Mouse (Mus musculus) neural tube, embryonic 10.5 days (tissue): ENCODE data around the gene Pxk.

Source experiments
- DNase-seq: peaks from one replicate; pipeline ENCODE4 v3.0.0-alpha.2; 2017; ENCODE audit warnings: low spot score; ENCODE audit errors: extremely low spot score

The Pxk gene

DNA sequence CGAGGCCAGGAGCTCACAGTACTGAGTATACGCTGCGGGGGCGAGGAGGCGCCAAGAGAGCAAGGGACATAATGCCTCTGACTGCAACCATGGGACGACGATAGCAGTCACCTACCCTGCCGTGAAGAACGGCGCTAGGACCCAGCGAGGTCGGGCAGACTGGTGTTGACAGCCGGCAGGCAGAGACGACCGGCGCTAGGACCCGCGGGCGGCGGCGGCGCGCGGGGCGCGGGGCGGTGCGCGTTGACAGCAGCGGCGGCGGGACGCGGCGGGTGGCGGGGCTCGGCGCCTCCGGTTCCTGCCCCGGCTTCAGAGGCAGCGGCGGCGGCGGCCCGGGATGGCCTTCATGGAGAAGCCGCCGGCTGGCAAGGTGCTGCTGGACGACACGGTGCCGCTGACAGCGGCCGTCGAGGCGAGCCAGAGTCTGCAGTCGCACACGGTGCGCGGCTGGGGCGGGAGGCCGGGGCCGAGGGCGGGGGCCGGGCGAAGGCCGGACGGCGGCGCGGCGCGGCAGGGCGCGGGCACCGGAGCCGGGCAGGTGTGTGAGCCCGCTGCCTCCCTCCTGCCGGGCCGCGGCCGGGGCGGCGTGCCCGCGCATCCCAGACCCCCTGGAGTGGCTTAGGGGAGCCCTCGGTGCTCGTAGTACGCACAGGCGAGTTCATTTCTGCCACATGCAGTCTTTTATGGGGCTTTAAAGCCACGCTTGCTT, at the start of gene Pxk:
TSS of gene Pxk (plus strand) at position 234 of the 709 bp plus-strand sequence.
- DNase-seq, result peak; percentile 99

DNA sequence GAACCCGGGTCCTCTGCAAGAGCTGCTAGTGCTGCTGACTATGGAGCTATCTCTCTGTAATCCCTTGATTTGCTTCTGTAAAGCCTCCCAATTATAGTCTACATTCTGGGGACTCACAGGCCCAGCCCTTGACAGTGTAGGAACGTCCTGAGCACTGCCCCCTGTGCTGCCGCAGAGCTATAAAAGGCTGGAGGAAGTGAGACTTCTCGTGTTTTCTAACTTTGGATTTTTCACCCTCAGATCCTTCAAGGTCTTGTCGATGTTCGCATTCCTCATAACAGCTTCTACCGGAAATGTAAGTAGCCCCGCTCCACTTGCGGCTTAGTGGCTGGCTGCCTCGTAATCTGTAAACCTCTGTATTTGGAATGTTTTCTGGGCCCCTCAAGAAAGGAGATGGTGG, 48.7 kb upstream of the Pxk start:
- no peak for DNase-seq

DNA sequence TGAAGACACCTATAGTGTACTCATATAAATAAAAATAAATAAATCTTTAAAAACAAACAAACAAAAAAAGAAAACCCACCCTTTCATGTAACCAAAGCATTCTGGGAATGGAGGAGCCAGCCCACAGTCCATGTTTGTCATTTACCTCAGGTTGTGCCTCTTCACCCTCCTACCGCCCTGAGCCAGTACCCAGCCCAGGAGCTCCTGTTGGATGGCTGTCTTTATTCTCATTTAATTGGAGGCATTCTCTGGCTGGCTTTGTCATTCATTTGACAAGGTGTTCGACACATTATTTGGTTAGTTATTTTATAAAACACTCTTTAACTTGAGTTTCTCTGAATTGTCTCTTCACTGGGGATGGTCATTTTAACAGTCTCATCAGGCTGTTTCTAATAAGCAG, 46.1 kb upstream of the Pxk start:
- no peak for DNase-seq

DNA sequence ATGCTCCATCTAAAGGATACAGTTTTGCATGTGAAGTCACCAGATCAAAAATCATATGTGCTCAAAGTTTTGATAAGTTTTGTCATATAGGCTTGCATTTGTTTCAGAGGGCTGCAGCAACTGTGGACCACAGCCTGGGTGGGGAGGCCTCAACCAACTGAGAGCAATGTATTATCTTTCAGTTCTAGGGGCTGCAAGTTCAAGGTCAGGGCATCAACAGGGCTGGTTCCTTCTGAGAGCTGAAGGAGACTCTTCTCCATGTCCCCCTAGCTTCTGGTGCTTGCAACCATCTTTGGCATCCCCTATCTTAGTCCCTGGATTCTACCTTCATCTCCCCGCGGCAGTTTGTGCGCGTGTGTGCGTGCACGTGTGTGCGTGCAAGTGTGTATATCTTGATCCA, 45.4 kb upstream of the Pxk start:
- DNase-seq, result no peak

DNA sequence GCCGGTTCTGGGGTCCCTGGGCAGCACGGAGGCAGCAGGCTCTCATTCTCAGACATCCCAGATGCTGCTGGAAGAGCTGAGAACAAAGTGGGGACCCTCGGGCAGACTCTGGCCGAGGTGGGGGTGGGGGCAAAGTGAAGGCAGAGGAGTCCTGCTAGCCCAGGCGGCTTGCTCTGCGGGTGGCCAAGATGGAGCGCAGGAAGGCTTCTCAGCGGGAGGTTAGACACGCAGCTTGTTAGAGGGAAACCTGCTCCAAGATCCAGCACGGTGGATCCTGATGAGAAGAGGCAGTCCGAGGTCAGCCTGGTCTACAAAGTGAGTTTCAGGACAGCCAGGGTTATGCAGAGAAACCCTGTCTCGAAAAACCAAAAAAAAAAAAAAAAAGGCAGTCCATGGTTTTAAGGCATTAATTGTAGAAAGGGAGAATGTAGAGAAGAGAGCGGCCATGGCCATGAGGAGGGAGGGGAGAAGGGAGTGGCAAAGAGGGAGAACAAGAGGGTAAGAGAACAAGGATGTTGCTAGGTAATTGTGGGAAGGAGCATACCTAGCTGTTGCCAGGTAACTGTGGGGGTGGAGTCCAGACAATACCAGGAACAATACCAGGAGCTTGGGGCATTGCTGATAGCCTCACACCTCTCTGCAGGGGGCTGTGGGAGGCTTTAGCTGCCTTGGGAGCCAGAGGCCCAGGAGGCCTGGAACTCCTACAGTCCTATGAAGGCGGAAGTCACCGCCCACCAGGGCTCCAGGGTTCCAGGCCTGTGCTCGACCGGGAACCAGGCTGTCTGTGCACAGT, 43.5 kb upstream of the Pxk start:
- no peak for DNase-seq

DNA sequence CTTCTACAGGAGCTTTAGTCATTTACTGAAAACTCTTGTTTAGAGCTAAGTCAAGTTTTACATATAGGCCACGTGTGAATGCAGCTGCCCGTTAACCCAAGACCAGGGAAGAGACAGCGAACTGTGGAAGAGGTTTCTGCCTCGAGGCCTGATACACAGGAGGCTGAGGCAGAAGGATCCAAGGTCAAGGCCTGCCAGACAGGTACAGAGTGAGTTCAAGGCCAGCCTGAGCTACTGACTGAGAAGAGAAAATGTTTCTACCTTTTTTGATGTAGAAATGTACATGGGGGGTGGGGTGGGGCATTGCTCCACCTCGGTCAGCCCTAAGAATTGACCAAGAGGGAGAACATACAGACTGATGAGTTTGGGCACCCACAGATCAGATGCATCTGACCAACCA, 41.9 kb upstream of the Pxk start:
- no peak for DNase-seq

DNA sequence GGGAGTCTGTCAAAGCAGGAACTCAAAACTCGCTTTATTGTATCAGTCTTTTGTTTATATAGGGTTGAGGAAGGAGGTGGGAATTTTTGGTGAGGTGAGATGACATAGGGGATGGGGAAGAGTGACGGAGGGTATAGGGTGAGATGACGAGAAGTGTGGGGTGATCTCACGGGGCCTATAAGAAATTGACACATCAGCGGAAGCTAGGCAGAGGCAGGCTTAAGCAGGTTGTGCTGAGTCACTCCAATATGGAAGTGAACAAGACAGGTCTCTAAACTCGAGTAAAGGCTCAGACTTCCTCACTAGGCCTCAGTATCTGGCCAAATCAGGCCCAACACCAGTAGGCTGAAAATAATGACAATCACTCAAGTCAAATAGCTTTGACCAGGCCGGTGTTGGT, 38.1 kb upstream of the Pxk start:
- no peak for DNase-seq

DNA sequence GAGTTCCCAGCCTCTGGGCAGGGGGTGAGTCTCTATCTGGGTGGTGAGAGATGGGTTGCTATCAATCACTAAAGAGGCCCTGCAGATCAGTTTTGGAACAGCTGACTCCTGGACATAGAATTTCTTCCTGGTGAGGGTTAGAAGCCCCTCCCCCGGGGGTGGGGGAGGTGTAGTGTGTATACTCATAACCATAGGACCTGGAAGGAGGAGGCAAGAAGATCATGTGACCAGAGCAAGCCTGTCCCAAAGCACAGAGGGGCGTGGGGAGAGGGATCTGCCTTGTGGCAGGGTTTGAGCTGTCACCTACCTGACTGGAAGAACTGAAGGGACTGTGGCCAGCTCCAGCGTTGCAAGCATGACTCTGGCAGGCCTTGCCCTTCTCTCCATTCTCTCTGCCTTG, 35.9 kb upstream of the Pxk start:
- DNase-seq, result peak; percentile 26

DNA sequence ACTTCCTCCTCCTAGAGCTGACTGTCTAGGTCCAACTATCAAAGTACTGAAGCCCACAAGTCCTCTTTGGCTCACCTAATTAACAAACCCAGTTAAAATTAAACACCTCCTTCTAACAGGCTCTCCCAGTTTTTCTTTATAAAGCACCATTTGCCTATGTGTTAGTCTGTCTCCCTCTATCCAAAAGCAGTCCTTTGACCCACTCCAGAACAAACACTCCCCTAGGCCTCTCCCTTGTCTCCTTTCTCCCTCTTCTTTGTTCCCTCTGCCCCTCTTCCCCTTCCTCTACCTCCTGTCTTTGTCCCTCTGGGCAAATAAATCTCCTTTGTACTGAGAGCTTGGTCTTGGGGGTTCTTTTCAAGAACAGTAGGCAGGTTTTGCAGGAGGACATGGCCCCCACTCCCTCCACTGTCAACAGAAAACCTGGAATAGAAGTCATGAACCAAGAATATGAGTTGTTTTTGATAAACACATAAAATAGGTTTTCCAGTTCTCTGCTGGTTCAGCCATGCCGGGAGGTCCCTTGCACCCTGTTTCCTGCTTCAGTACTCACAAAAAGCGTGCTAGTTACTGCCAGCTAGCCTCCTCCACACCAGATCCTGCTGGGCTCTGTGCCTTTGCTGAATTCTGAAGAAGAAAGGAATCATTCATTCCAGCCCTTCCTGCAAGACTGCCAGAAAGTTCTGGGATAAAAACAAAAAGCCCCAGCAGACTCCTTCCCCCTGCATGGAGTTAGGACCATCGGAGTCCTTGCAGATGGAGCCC, 35.3 kb upstream of the Pxk start:
- DNase-seq, result no peak

DNA sequence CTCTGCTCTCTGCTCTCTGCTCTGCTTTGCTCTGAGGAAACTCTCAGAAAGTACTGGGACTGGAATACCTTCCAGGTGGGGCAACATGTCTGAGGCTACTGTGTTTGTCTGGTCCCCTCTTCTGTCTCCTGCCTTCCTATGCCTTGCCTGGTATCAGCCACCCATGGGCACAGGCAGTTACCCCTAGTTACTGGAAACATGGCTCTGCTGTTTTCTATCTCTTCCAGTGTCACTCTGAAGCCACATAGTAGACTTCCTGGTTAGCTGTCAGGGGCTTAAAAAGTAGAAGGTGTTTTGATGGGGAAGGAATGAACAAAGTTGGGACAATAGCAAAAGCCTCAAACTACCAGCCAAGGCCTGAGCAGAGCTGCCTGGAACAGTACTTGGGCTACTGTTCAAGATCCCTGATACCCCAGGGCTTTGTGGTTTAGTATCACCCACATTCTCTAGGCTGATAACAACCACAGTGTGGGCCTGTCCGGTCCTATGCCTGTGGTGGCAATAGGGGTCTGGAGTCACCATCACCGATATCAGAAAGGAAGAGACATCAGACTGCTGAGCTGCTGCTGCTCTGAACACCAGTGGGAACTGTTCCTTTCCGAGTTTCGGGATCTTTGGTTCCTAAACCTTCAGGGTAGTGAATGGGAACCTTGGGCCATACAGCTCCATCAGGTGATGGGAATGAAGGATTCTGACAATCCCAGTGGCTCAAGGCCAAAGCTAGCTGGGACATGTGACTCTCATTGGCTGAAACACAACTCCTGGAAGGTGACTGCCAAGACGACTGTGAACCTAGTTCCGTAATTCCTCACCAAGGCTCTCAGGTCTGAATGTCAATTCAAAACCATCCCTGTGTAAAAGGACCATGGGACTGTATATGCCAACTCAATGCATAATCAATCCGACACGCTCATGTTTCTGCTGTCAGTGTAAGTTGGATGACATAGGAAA, 33.9 kb upstream of the Pxk start:
- DNase-seq, result no peak

DNA sequence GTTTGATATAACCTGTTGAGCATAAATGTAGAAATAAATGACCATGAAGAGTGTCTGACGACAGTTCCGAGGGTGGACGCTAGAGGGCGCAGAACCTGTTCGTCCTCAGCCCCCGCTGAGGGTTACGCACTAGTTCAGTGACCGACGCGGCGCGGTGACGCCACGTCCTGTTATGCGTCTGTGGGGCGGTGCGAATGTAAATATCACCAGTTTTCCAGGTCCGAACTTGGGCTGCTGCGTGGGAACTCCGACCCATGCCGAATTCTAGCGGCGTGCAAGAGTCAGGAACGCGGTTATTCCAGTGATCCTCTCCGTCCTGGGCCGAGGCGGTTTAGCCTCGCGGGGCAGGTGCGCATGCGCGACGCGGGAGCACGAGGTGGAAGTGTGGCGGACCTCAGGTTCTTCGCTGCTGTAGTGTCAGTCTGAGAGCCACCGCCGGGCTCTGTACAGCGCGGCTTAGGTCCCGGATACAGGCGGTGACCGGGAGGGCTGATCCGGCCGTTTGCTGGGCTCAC, 17.8 kb upstream of the Pxk start, which contains the start of gene Rpp14:
TSS of gene Rpp14 (plus strand) at position 203 of the 515 bp plus-strand sequence.
- peak; percentile 95 for DNase-seq

DNA sequence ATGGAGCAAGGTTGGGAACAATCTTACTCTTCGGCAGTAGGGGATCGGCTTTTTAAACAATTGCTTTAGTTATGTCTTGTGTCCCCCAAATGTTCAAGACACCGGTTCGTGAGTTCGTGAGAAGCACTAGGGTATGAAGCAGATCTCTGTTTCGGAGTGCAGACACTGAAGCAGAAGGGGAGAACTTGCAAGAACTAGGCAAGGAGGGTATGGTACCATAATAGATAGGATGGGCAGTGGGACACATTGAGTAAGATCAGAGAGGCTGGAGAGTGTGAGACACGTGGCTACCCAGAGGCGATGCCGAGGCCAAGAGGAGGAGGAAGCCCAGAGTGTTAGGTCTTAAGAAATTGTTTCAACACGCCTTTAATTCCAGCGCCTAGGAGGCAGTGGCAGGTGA, 17.3 kb upstream of the Pxk start:
- no peak for DNase-seq

DNA sequence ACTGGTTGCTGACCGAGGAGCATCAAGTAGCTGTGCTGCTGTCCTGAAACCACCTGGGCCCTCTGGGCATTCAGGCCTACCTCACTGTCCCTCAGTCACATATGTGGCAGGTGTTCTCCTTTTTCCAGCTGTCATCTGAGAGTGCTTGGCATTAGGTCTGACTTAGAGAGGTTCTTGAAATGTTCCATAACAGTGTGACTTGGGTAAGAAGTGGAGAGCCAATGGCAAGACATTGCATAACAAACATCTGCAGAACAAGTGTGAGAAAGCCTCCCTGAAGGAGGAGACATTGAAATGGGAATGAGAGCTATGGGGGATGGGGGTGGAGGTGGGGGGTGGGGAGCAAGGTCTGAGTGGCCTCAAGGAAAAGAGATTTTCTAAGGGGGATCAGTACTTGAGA, 15.1 kb upstream of the Pxk start:
- DNase-seq, result no peak

DNA sequence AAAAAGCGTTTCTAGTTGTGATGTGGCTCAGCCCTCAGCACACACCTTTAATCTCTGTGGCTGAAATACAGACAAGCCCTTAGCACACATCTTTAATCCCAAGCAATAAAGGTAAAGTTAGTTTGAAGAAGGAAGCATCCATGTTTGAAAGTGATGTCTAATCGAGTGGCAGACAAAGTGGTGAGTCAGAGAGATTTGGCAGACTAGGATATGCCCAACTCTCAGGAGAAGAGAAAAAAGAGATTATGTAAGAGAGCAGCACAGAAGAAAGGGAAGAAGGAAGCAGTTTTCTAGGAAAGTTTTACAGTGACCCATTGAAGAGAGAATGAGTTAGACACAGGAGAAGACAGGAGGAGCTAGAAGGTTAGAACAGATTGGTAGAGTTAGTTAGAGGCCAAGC, 9.0 kb upstream of the Pxk start:
- DNase-seq, result no peak

DNA sequence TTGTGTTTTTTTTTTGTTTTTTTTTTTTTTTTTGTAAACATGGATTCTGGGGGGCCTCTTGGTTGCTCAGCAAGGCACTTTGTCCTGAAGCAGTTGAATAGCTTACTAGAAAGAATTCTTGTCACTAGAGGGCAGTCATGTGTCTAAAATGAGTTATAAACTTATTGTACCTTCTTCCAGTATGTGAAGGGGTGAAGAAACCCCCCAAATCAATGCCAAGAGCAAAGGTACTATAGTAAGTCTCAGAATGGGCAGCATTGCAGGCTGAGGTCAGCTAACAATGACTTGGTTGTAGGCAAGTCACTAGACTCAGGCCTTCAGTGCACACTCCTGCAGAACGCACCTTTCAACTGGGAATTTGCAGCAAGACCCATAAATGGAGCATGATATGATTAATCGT, 5.4 kb upstream of the Pxk start:
- DNase-seq, result no peak

DNA sequence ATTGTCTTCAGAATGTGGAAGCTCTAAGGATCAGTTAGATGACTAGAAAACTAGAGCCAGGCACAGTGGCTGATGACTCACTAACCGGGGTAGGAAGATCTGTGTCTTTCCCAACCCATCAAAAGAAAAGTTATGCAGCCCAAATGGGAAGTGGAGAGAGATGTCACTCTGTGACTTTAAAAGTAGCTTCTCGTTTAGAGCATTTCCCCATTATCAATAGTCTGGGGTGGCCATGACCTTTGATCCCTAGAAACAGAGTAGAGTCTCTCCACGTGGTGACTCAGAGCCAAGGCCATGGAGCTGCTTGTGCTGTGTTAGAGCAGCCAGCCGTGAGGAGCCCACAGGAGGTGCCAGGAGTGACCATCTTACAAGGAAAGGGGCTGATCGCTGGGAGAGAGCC, 4.6 kb upstream of the Pxk start:
- DNase-seq, result no peak

DNA sequence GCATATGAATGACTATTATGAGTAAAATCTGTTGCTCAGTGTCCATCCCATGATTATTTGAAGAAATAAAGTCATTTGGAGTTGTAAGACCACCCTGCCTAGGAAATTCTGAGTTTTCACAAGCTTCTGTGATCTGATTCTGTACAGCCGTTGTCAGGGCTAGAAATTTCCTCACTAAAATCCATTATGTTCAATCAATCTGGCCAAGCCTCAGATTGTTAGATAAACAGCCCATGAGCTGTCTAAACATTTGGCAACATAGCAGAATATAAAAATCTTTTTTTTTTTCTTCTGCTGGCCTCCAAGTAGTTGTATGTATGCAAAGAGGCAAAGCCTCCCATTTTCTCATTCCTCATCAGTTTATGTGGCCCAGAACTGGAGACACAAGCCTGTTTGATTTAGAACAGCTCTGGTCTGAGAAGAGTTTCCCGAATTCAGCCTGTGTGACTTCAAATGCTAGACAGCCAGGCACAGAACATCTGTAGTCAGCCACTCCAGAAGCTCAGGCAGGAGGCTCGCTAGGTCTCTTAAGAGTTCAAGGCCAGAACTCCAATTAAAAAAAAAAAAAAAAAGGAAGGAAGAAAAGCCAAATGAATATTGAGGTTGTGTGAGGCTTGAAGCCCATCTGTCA, 3.0 kb upstream of the Pxk start:
- DNase-seq, result no peak

DNA sequence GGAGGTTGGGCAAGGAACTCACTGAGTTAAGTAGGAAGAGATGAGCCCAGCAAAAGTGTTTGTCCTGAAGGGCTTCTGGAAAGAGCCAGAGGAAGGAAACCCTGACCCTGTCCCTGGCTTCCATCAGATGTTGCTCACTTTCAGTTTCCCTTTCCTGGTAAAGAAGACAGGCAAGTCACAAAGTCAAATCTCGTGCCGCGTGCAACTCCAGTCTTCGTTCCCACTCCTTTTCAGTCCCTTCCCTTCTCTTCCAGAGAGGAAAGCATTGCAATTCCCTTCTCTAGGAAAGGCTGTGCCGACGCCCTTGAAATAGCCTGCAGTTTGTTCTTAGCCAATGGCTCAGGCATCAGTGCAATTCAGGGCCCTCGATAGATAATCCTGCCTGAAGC, 2.5 kb upstream of the Pxk start:
- no peak for DNase-seq

DNA sequence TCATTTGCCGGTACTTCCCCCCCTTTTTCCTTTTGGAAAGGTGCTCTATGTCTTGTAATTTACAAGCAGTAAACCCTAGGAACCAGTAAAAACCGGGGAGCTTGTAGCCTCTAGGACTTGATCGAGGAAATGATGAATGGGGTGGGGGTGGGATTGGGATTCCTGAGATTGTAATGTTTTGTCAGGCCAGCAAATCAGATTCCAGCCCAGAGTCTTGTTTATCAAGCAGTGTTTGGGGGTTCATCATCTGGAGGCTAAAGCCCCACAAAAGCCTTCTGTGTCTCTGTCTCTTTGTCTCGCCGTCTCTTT, 630 bp downstream of the Pxk start:
- DNase-seq, result no peak

DNA sequence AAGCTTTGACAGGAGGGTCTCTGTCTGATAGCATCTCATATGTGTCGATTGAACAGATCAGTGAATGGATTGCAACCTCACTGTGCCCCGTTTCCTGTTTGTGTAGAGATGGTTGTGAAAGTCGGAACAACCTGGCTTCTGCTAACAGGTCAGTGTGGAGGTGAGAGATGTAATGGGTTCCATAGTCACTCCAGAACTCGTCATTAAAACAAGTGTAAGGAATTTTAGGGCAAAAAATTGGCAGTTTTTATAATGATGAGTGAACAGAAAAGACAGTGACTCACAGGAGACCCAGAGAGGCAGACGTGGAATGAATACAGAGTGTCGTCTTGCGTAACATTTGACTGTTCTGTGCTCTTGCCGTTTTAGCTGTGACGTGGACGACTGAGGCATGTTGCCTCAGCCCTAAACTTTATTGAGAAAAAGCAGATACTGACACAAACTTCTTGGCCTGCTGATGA, 1.6 kb downstream of the Pxk start:
- no peak for DNase-seq

DNA sequence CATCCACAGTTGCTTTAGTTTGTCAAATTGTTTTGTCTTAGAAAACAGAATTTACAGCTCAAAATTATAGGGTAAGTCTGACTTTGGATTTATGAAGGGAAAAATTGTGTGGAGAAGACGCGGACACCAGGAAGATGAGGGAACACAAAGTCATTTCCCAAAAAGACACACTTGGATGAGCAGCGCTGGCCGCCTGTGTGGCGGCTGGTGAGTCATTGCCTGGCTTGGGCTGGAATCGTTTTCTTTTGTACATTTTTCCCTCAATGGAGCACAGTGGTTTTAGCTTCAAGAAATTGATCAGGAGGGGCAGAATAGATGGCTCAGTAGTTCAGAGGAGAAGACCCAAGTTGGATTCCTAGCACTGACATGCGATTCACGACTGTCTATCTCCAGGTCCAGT, 3.9 kb downstream of the Pxk start:
- DNase-seq, result no peak
